Mouse (Mus musculus) A20 (cell line): Measurements from ENCODE around the gene Tgfb2.

Experiments
- DNase-seq: peaks from one replicate; pipeline ENCODE4 v3.0.0-alpha.2; 2011; ENCODE audit warnings: low read depth, low spot score

Gene Tgfb2

GRCm38 (mm10) chr1:186656732-186657329, 49.0 kb downstream of the Tgfb2 start:
- no peak for DNase-seq

GRCm38 (mm10) chr1:186656201-186656600, 49.6 kb downstream of the Tgfb2 start:
- DNase-seq, result no peak

DNA sequence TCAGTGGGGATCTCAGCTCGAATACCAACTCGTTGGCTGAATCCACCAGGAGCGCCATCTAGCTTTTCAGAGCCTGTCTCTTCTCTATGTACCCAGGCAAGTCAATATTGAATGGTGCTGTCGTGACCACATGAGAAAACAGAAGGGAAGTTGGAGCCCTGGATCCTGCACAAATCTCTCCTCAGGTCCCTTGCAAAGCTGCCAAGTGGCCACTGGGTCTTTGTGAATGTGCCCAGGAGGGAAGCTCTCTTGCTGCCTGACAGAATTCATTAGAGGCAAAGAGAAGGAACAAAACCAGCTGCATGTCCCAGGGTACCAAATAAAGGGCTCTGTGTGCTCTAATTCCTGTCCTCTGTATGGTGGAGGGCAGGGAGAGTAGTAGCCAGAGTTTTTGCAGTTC, 50.7 kb downstream of the Tgfb2 start:
- DNase-seq, result no peak

GRCm38 (mm10) chr1:186652208-186652607, 53.6 kb downstream of the Tgfb2 start:
- DNase-seq, result no peak

DNA sequence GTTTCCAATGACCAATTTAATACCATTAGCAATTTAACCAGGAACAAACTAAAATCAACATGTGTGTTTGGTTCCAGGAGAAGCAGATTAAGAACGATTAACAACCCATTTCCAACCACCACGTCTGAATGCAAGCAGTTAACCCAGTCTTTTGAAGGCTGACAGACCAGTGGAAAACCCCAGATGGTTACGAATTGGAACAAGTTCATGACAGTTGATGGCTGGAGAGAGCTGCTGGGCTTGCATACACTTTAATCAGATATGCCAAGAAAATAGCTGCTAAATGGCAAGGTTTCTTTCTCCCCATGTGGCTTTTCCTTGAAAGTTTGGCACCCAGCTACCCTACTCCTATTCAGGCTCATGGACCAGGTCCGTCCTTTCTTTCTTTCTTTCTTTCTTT, 55.8 kb downstream of the Tgfb2 start:
- no peak for DNase-seq

DNA sequence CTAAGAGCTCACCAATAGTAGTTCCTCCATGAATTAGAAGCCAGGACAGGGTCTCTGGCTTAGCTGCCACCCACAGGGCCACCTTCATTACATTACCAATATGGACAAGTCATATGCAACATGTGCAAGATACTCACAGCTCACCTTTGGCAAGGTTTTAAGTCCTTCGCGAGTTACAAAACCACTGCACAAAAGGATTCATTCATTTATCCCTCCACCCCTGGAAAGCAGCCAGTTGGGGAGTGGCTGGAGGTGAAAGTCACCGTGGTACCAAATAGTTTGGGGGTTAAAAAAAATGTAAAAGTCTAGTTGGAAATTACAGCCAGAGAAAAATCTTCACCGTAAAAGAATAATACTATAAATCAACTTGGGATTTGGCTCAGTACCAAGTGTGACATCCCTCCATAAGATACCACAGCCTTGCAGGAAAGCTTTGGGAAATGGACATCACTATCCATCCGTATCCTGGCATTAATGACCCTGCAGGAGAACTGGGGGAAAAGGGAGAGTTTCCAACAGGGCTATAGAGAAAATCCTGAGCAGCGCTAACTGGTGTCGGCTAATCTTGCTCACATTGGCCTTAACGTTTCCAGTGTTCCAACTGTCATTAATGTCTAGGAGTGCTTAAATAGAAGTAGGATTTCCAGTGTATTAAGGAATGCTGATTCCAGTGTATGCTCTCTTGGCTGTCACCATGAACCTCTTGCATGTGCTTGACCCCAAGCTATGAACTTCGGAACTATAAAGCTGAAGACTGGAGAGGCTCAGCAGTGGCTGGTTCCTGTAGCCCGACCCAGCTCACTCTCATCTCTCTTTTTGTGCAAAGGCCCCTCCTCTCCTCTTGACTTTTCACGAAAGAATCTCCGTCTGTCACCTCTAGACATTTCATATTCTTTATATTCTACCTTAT, 68.2 kb downstream of the Tgfb2 start:
- no peak for DNase-seq

- no peak for DNase-seq
These were observed 70.7 kb downstream of the Tgfb2 start for GRCm38 (mm10) chr1:186635045-186635444.

GRCm38 (mm10) chr1:186631457-186631856, 74.3 kb downstream of the Tgfb2 start:
- no peak for DNase-seq

DNA sequence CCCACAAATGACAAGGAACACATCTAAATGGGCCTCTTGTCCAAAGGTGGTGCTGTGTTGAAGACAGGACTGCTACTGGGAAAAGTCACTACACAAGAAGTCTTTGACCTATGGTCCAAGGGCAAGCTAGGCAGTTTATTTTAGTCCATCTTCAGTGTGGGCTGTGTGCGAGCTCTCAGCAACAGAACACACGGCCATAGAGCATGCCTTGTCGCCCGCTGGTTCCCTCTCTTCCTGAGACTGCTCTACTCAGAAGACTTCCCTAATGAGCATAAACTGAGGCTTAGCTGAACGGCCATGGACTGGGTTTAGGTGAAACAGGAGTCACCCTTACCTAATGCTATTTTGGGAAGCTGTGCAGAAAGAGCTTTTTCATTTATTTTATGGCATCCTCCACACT, 74.8 kb downstream of the Tgfb2 start:
- DNase-seq, result no peak

GRCm38 (mm10) chr1:186627451-186627995, 78.3 kb downstream of the Tgfb2 start:
- DNase-seq, result no peak

DNA sequence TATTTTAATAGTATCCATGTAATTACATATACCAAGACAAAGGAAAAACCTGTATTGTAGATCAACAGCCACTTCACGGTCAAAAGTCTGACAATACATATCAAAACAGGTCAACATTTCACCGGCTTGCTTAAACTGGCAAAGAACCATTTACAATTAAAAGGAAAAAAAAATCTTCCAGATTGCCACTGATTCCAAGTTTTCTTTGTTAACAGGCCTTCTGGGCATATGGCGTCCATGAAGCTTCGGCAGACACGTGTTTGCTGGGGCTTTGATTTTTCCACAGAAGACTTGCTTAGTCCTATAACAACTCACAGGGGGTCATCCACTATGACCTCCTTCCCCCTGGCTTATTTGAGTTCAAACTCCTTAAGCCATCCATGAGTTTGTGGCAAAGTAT, 81.3 kb downstream of the Tgfb2 start:
- no peak for DNase-seq

- no peak for DNase-seq
These were observed 84.0 kb downstream of the Tgfb2 start for GRCm38 (mm10) chr1:186621812-186622211.

DNA sequence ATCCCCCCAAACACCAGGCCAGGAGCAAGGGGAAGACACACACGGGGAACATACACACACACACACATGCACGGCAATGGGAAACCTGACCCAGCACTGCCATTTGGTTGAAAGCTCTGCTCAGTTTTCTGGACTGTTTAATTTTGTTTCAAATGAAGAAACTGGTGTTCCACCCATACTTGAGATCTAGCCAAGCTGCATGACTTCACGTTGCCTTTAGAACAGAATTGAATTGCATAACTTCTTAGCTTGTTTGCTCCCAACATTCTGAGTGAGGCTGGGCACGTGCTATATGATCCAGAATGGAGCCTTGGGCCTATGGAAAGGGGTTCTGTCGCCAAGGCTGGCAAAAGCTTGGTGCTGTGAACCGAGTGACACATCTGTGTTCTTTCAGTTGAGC, 87.5 kb downstream of the Tgfb2 start:
- DNase-seq, result no peak

DNA sequence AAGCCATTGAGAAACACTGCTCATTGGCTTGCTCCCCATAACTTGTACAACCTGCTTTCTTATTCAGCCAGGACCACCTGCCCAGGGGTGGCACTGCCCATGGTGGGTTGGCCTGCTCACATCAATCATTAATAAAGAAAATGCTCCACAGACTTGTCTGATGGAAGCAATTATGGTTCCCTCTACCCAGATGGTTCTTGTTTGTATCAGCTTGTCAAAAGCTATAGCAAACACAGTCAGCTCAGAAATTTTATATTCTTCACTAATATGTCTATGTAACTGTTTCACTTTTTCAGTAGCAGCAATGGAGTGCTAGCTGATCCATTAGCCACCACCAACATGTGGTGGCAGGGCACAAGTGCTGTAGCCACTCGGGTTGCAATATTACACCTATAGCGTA, 94.4 kb downstream of the Tgfb2 start:
- DNase-seq, result no peak

DNA sequence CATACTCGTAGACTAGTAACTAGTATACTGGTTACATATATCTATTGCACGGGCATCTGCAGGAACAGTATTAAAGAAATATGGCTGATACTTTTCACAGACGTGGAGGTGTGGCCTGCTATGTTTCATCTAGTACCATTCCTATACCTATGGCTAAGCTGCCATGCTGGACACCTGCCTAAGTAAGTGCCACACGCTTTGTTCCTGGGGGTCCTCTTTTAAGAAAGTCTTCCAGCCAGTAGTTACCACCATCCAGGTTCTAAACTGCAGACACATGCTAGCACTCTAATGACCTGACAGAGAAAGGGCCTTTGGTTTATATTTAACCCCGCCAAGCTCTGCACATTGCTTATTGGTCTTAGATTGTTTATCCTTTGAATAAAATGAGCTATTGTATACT, 95.3 kb downstream of the Tgfb2 start:
- no peak for DNase-seq

DNA sequence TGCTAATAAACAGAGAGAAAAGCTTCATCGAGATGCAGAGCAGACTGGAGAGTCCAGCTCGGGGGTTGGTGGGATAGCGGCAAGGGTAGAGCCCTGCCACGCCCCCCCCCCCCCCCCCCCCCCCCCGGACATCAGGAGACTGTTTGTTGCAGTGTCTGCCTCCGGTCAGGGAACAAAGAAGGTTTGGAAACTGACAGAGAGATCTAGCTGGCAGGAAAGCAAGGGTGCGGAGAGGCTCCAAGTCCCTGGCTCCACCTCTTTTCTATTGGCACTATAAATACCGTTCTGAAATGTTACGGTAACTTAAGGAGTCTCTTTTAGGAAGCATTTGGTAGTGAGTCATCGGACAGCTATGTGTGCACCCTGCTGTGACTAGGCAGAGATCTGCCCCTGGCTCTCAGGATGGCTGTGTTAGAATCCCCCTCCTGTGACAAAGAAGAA, 96.0 kb downstream of the Tgfb2 start:
- no peak for DNase-seq

DNA sequence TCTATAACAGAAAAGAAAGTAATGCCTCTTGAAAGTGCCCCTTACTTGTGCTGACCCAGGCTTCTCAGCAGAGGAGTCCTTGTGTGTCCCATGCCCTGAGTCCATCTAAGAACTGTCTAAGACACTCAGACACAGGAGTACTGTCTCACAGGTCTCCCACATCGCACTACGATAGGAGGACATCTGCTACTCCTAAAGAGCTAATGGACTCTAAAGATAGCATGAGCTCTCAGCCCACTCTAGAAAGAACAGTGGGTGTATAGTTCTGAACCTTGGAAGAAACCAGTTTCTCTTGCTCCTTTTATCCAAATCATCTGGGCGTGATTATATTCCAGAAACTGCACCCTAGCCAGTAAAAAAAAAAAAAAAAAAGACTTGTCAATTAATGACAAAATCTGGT, 97.7 kb downstream of the Tgfb2 start:
- DNase-seq, result no peak

- DNase-seq, result no peak
These were observed 100.2 kb downstream of the Tgfb2 start for GRCm38 (mm10) chr1:186605635-186606034.

- DNase-seq, result no peak
These were observed 101.7 kb downstream of the Tgfb2 start for GRCm38 (mm10) chr1:186604124-186604523.

DNA sequence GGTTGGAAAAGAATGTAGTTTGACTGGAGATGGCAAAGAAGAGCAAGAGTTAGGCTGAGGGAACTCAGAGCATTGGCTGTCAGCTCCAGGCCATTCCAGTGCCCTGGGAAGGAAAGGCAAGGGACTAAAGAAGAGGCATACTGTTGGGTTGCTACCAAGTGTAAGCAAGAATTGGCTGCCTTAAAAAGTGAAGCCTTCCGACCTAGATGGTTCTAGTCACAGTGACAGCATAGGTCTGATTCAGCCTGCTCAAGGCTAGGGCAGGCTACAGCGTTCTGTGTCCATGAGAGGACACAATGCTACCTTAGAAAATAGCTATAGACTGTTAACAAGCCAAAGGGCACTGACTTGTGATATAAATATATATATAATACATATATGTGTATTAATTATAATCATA, 117.6 kb downstream of the Tgfb2 start:
- DNase-seq, result no peak

DNA sequence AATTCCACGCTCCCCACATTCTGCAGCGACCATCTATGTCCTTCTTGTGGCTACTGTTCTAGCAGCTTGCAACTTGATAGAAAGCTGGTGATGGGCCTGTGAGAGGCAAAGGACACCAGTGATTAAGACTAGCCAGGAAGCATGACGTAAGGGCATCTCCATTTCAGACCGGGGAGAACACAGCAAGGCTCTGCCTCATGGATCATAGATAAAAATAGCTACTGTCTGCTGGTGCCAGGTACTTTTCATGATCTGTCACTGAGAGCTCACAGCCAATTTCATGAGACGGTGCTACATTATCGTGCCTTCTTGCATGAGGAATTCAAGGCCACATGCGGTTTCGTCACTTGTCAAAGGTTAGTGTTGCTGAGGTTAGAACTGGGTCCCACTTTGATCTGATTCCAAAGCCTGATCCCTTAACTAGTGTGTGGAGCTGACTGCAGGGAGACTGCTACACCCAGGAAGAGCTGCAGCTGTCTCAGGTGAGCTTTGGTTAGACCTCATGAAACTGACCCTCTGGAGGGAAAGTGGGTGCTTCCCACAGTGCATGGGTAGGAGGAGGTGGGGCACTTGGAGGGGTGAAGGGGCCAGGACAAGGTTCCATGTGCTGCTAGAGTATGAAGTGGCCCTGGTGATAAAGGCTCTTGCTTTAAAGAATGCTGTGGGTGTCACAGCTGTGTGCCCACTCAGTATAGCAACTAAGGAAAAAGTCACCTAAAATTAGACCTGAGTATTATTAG, 118.6 kb downstream of the Tgfb2 start:
- DNase-seq, result no peak

GRCm38 (mm10) chr1:186585571-186586164, 120.1 kb downstream of the Tgfb2 start:
- no peak for DNase-seq
